Mouse (Mus musculus) heart, embryonic 14.5 days (tissue): Measurements from ENCODE around the gene Tiam1. TPM values are rescaled to one million over a fixed set of nuclear protein-coding genes. Genes with fewer than 3 reads are reported as not detected.

Experiments
- ATAC-seq: fragments of 200-750 bp; cut with Nextera tagmentation; 2 replicates; pipeline ENCODE4 v1.8.0; 2017; ENCODE audit warnings: low read depth, moderate TSS enrichment; ENCODE audit not compliant: insufficient number of reproducible peaks, insufficient read depth, low FRiP score
- H3K27ac ChIP-seq, 2 experiments: fragments of 200-500 bp in 1 of 2; fragments of 300-500 bp in 1 of 2; sonication (generic) in 1 of 2; replicated peaks in 1 of 2; 2 replicates each; pipeline ENCODE4 v1.5.1; 2012 to 2014; ENCODE audit warnings: low read depth in 2 of 2, low read length in 2 of 2, control low read depth in 1 of 2, mild to moderate bottlenecking in 1 of 2, mixed read lengths in 1 of 2; ENCODE audit not compliant: control insufficient read depth in 1 of 2, insufficient read depth in 1 of 2
- H3K27me3 ChIP-seq: fragments of 300-500 bp; sonication (generic); 2 replicates; pipeline ENCODE4 v1.6.1; 2014; ENCODE audit warnings: mild to moderate bottlenecking, low read length, control low read depth; ENCODE audit not compliant: control insufficient read depth, insufficient read depth
- H3K36me3 ChIP-seq: fragments of 300-500 bp; sonication (generic); 2 replicates; pipeline ENCODE4 v1.6.1; 2014; ENCODE audit warnings: mild to moderate bottlenecking, control low read depth, low read length, mixed read lengths; ENCODE audit not compliant: control insufficient read depth, insufficient read depth
- H3K4me1 ChIP-seq, 2 experiments: fragments of 200-500 bp in 1 of 2; fragments of 300-500 bp in 1 of 2; sonication (generic) in 1 of 2; 2 replicates each; pipeline ENCODE4 v1.6.1; 2012 to 2014; ENCODE audit warnings: low read length in 2 of 2, control low read depth in 1 of 2, mixed read lengths in 1 of 2; ENCODE audit not compliant: control insufficient read depth in 2 of 2, insufficient read depth in 2 of 2
- H3K4me2 ChIP-seq: fragments of 300-500 bp; sonication (generic); 2 replicates; pipeline ENCODE4 v1.6.1; 2014; ENCODE audit warnings: mild to moderate bottlenecking, low read length
- H3K4me3 ChIP-seq, 2 experiments: fragments of 200-500 bp in 1 of 2; fragments of 300-500 bp in 1 of 2; sonication (generic) in 1 of 2; 2 replicates each; pipeline ENCODE4 v1.5.1; 2012 to 2014; ENCODE audit warnings: low read length in 2 of 2, mild to moderate bottlenecking in 2 of 2, control low read depth in 1 of 2, low read depth in 1 of 2, moderate library complexity in 1 of 2; ENCODE audit not compliant: control insufficient read depth in 1 of 2, insufficient read depth in 1 of 2
- H3K9ac ChIP-seq: fragments of 300-500 bp; sonication (generic); 2 replicates; pipeline ENCODE4 v1.6.1; 2014; ENCODE audit warnings: mild to moderate bottlenecking, low read length
- H3K9me3 ChIP-seq: fragments of 300-500 bp; sonication (generic); 2 replicates; pipeline ENCODE4 v1.6.1; 2016; ENCODE audit warnings: low read length, control low read depth; ENCODE audit not compliant: control insufficient read depth
- WGBS: fragments of 180-500 bp; shearing (Covaris S2); extraction: QIAGEN DNeasy Blood & Tissue Kit; methylation state at CpG from one replicate; pipeline ENCODE4 v1.1.7; 2014; 5-methylcytosine and 5-hydroxymethylcytosine counted together
- polyA plus RNA-seq: library from polyadenylated mRNA; unstranded; fragments of >200 nt; fragmentation: Nextera tagmentation; extraction: Ambion mirVana; gene quantifications from 2 replicates; pipeline ENCODE4 v1.2.1, GENCODE M21; 2014

The Tiam1 gene
- polyA plus RNA-seq, 1 experiment from 2014 or later, result 12.6 TPM

- H3K36me3 ChIP-seq, result 0 out of 2 replicates have a peak, but pooled peaks cover 3% of the 10 kb centered on the region
- no peaks in the 10 kb centered on the region for H3K4me1 ChIP-seq
- H3K9ac ChIP-seq, result no peak overlapping the region
- ATAC-seq, result no peak
- no peaks in the 10 kb centered on the region for H3K27me3 ChIP-seq
- WGBS, result 67% methylated on average over 8 of the region's 8 CpGs
- no peak overlapping the region for H3K4me2 ChIP-seq
- no peak overlapping the region for H3K4me3 ChIP-seq
- H3K9me3 ChIP-seq, result no peaks in the 10 kb centered on the region
- H3K27ac ChIP-seq, result no peak overlapping the region
These were observed 242.9 kb downstream of the Tiam1 start for GRCm38 (mm10) chr16:89900681-89901080.

DNA sequence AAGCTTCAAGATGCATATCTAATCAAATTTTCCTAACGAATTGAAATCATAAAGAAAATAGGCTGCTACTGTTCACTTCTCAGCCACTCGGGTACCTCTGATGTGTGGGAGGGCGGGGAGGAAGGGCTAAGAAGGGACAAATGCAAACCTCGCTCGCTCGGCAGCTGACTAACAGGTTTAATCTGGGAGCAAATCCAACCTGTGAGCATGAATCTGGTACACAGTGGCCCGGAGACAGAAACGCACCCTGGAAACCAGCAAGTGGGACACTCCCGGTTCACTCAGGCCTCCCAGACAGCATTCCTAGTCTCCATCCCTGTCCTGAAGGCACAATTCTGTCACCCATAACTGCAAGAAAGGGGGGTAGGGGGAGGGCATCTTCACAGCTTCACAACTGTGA is 244.4 kb downstream of the Tiam1 start:
- no peaks in the 10 kb centered on the region for H3K9me3 ChIP-seq
- H3K27ac ChIP-seq, result no peak overlapping the region
- H3K9ac ChIP-seq, result no peak overlapping the region
- no peaks in the 10 kb centered on the region for H3K27me3 ChIP-seq
- H3K4me1 ChIP-seq, result no peaks in the 10 kb centered on the region
- 69% methylated on average over 9 of the region's 9 CpGs for WGBS
- H3K4me3 ChIP-seq, result no peak overlapping the region
- no peak overlapping the region for H3K4me2 ChIP-seq
- ATAC-seq, result no peak
- H3K36me3 ChIP-seq, result 0 out of 2 replicates have a peak, but pooled peaks cover 3% of the 10 kb centered on the region

DNA sequence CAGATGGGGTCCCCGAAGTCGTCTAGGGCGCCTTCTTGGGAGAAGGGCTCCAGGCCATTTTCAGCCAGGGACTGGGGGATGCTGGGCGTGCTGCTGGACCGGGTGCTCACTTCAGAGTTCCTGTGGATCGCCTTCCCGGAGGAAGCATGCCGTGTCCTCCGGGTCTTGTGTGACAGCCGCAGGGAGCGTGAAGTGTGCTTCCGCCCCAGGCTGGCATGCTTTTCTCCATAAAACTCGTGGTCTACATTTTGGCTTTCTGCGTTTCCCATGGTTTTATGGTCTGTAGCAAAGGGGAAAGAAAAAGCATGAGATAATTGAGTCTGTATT is 245.3 kb downstream of the Tiam1 start:
- H3K36me3 ChIP-seq, result 0 out of 2 replicates have a peak, but pooled peaks cover 3% of the 10 kb centered on the region
- H3K4me1 ChIP-seq, result no peaks in the 10 kb centered on the region
- ATAC-seq, result no peak
- no peak overlapping the region for H3K4me3 ChIP-seq
- H3K4me2 ChIP-seq, result no peak overlapping the region
- WGBS, result 89% methylated on average over 14 of the region's 14 CpGs
- H3K9me3 ChIP-seq, result no peaks in the 10 kb centered on the region
- no peak overlapping the region for H3K9ac ChIP-seq
- H3K27ac ChIP-seq, result no peak overlapping the region
- H3K27me3 ChIP-seq, result no peaks in the 10 kb centered on the region

GRCm38 (mm10) chr16:89897547-89898298 is 245.8 kb downstream of the Tiam1 start:
- Histone ChIP-seq H3K27me3 (no peaks in the 10 kb centered on the region), H3K9ac (no peak overlapping the region), H3K4me3 (no peak overlapping the region), H3K4me2 (no peak overlapping the region), H3K4me1 (no peaks in the 10 kb centered on the region), H3K27ac (no peak overlapping the region), H3K36me3 (0 out of 2 replicates have a peak, but pooled peaks cover 3% of the 10 kb centered on the region), H3K9me3 (no peaks in the 10 kb centered on the region)
- WGBS, result 87% methylated on average over 33 of the region's 33 CpGs
- no peak for ATAC-seq

- Histone ChIP-seq H3K27me3 (no peaks in the 10 kb centered on the region), H3K27ac (no peak overlapping the region), H3K9me3 (no peaks in the 10 kb centered on the region), H3K36me3 (0 out of 2 replicates have a peak, but pooled peaks cover 3% of the 10 kb centered on the region), H3K4me2 (no peak overlapping the region), H3K9ac (no peak overlapping the region), H3K4me3 (no peak overlapping the region), H3K4me1 (no peaks in the 10 kb centered on the region)
- WGBS, result 68% methylated on average over 20 of the region's 20 CpGs
- ATAC-seq, result no peak; the same call in 1 of the 2 replicates
These were observed 246.6 kb downstream of the Tiam1 start for GRCm38 (mm10) chr16:89896885-89897546.

GRCm38 (mm10) chr16:89896392-89896791 is 247.2 kb downstream of the Tiam1 start:
- no peak overlapping the region for H3K4me2 ChIP-seq
- no peak for ATAC-seq
- no peaks in the 10 kb centered on the region for H3K9me3 ChIP-seq
- H3K36me3 ChIP-seq, result 0 out of 2 replicates have a peak, but pooled peaks cover 3% of the 10 kb centered on the region
- no peaks in the 10 kb centered on the region for H3K4me1 ChIP-seq
- H3K9ac ChIP-seq, result no peak overlapping the region
- WGBS, result 71% methylated on average over 9 of the region's 9 CpGs
- no peak overlapping the region for H3K27ac ChIP-seq
- H3K4me3 ChIP-seq, result no peak overlapping the region
- no peaks in the 10 kb centered on the region for H3K27me3 ChIP-seq

DNA sequence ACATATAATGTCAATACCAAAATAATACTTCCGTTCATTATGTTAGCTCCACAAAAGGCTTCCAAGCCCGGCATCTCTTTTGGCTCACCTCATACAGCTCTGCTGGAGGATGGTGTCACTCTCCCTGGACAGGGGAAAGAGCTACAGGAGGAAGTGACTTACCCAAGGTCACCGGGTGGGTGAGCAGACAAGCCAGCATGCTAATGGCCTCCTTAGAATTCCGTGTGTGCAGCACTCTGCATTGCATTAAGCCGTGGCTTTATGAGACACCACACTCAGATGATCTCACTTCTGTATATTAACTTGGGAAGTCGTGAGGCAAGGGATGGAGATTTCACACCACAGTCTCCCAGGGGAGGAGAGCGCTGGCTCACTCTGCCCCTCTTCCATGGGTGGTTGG is 248.3 kb downstream of the Tiam1 start:
- Histone ChIP-seq H3K4me2 (no peak overlapping the region), H3K27me3 (no peaks in the 10 kb centered on the region), H3K9me3 (no peaks in the 10 kb centered on the region), H3K27ac (no peak overlapping the region), H3K36me3 (0 out of 2 replicates have a peak, but pooled peaks cover 3% of the 10 kb centered on the region), H3K4me1 (peaks cover 7% of the 10 kb centered on the region in 2 experiments), H3K4me3 (no peak overlapping the region), H3K9ac (no peak overlapping the region)
- no peak for ATAC-seq
- WGBS, result 77% methylated on average over 7 of the region's 7 CpGs
